Mouse (Mus musculus) forebrain, embryonic 16.5 days (tissue): ENCODE measurements around the gene Nlrp1a. TPM values are rescaled to one million over a fixed set of nuclear protein-coding genes. Genes with fewer than 3 reads are reported as not detected.

ENCODE experiments used
- ATAC-seq: fragments of 200-750 bp; cut with Nextera tagmentation; 2 replicates; pipeline ENCODE4 v1.8.0; 2017; ENCODE audit warnings: mild to moderate bottlenecking, moderate library complexity
- H3K27ac ChIP-seq: fragments of 300-500 bp; sonication (generic); 2 replicates; pipeline ENCODE4 v1.5.1; 2014; ENCODE audit warnings: low read length, control low read depth
- H3K27me3 ChIP-seq: fragments of 300-500 bp; sonication (generic); replicated peaks from 2 replicates; pipeline ENCODE4 v1.6.1; 2014; ENCODE audit warnings: low read length; ENCODE audit not compliant: control insufficient read depth, insufficient read depth
- H3K36me3 ChIP-seq: fragments of 300-500 bp; sonication (generic); 2 replicates; pipeline ENCODE4 v1.6.1; 2014; ENCODE audit not compliant: control insufficient read depth, insufficient read depth
- H3K4me1 ChIP-seq: fragments of 300-500 bp; sonication (generic); replicated peaks from 2 replicates; pipeline ENCODE4 v1.6.1; 2014; ENCODE audit warnings: low read length; ENCODE audit not compliant: control insufficient read depth, insufficient read depth
- H3K4me2 ChIP-seq: fragments of 300-500 bp; sonication (generic); 2 replicates; pipeline ENCODE4 v1.6.1; 2014; ENCODE audit warnings: mild to moderate bottlenecking, low read length, control low read depth
- H3K4me3 ChIP-seq: fragments of 300-500 bp; sonication (generic); replicated peaks from 2 replicates; pipeline ENCODE4 v1.5.1; 2014; ENCODE audit warnings: mild to moderate bottlenecking, low read length, control low read depth
- H3K9ac ChIP-seq: fragments of 300-500 bp; sonication (generic); replicated peaks from 2 replicates; pipeline ENCODE4 v1.6.1; 2014; ENCODE audit warnings: low read depth, low read length, control low read depth
- H3K9me3 ChIP-seq: fragments of 300-500 bp; sonication (generic); 2 replicates; pipeline ENCODE4 v1.6.1; 2016; ENCODE audit warnings: low read length; ENCODE audit not compliant: control insufficient read depth
- WGBS: fragments of 180-500 bp; shearing (Covaris S2); extraction: QIAGEN DNeasy Blood & Tissue Kit; methylation state at CpG from one replicate; pipeline ENCODE4 v1.1.7; 2014; 5-methylcytosine and 5-hydroxymethylcytosine counted together
- polyA plus RNA-seq: library from polyadenylated mRNA; unstranded; fragments of >200 nt; fragmentation: Nextera tagmentation; extraction: Ambion mirVana; gene quantifications from 2 replicates; pipeline ENCODE4 v1.2.1, GENCODE M21; 2015

Nlrp1a gene
- 0.08 TPM in 1 of 2 replicates, not detected in the other for polyA plus RNA-seq

DNA sequence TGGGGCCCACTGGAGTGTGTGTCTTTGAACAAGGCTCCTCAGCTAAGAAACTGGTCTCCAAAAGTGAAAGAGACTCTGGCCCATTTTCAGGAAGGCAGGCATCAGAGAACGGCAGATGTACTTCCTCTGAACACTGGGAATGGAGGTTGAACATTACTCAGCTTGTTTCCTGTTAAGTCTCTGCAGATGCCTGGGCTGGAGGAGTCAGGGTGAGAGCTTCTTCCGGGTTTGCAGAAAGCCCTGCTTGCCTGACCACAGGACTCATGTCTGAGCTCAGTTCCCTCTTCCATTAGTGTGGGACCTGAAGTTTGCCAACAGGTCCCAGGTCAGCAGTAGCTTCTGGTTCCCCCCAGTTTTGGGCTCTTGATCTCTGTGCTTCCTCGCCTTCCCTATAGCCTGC, at the start of gene Nlrp1a:
TSS of gene Nlrp1a (minus strand) at position 44 of the 400 bp plus-strand sequence.
- no peaks in the 10 kb centered on the region for H3K27me3 ChIP-seq
- H3K4me2 ChIP-seq: no peak within 1 kb of the TSS
- no peak within 1 kb of the TSS for H3K4me3 ChIP-seq
- H3K9ac ChIP-seq: no peak within 1 kb of the TSS
- WGBS: 85% methylated on average over 3 of the region's 3 CpGs
- no peaks in the 10 kb centered on the region for H3K36me3 ChIP-seq
- no peak within 1 kb of the TSS for H3K27ac ChIP-seq
- no peaks in the 10 kb centered on the region for H3K4me1 ChIP-seq
- no peak for ATAC-seq
- no peaks in the 10 kb centered on the region for H3K9me3 ChIP-seq

DNA sequence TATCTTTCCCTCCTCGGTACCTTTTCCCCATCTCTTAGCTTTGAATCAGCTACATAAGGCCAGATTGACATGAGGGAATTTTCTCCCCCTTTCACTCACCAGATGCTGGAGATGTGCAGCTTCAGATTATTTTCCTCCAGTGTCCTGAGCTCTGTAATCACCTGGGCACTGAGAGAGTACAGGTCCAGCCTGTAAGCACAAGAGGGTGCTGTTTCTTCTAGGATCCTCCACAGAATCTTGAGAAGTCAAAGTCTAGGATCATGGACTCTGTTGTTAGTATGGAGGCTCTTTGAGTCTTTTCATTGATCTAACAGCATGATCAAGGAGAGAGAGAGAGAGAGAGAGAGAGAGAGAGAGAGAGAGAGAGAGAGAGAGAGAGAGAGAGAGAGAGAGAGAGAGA, 25.1 kb upstream of the Nlrp1a start:
- no peaks in the 10 kb centered on the region for H3K9me3 ChIP-seq
- H3K4me2 ChIP-seq: no peak overlapping the region
- H3K27me3 ChIP-seq: no peaks in the 10 kb centered on the region
- 79% methylated on average over 1 of the region's 1 CpGs for WGBS
- H3K36me3 ChIP-seq: no peaks in the 10 kb centered on the region
- ATAC-seq: no peak
- no peak overlapping the region for H3K27ac ChIP-seq
- H3K4me3 ChIP-seq: no peak overlapping the region
- no peak overlapping the region for H3K9ac ChIP-seq
- no peaks in the 10 kb centered on the region for H3K4me1 ChIP-seq

DNA sequence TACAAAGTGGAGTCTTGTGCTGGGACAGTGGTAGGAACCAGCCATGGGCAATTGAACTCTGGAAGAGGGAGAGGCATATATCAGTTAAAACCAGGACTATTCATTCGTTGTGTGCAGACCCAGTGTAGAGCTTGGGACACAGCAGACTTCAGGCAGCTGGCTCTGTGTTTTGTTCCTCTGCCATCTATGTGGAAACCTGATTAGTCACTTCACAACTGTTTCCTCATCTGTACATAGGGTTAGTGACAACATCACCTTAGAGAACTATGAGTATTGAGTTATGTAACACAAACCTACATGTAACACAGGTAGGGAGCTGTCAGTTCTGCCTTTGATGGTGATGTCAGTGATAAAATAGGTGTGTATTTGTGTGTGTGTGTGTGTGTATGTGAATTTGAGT, 19.6 kb upstream of the Nlrp1a start:
- no peaks in the 10 kb centered on the region for H3K36me3 ChIP-seq
- no peak overlapping the region for H3K9ac ChIP-seq
- WGBS: 68% methylated on average over 1 of the region's 1 CpGs
- no peak overlapping the region for H3K27ac ChIP-seq
- no peak overlapping the region for H3K4me2 ChIP-seq
- no peak overlapping the region for H3K4me3 ChIP-seq
- no peak for ATAC-seq
- no peaks in the 10 kb centered on the region for H3K27me3 ChIP-seq
- H3K9me3 ChIP-seq: no peaks in the 10 kb centered on the region
- H3K4me1 ChIP-seq: no peaks in the 10 kb centered on the region

DNA sequence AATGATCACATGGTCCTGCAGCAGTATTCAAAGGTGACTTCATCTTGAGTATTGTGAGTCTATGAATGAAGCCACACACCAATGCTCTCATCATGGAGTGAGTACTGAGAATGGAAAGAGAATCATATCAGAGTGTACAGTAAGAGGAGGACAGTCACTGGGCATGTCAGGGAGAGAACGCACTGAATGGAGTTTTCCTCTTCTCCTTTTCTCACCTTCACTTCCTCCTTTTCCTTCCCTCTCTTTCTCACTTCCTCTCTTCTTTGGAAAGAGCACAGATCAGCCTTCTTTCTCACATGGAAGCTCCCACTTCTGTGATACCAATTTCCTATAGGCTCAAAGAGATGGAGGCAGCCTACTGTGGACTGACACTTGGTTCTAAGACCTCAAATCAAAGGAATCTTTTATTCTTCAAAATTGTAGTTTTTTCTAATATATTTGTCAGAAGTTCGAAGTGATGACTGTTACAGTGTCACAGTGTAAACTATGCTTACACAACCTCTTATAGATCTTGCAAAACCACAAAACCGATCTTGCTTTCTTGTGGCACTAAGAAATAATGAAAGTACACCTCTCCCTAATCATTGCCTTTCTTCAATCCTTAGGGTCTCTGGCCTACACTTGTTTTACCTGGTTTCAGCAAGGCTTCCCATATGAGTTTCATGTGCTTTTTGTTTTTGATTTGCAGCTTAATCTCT, 15.1 kb upstream of the Nlrp1a start:
- Histone ChIP-seq H3K27ac (no peak overlapping the region), H3K4me2 (no peak overlapping the region), H3K9ac (no peak overlapping the region), H3K36me3 (no peaks in the 10 kb centered on the region), H3K9me3 (no peaks in the 10 kb centered on the region), H3K27me3 (no peaks in the 10 kb centered on the region), H3K4me3 (no peak overlapping the region), H3K4me1 (no peaks in the 10 kb centered on the region)
- 79% methylated on average over 3 of the region's 3 CpGs for WGBS
- ATAC-seq: no peak

GRCm38 (mm10) chr11:71155272-71155671, 10.8 kb upstream of the Nlrp1a start:
- no peaks in the 10 kb centered on the region for H3K36me3 ChIP-seq
- 88% methylated on average over 1 of the region's 1 CpGs for WGBS
- H3K4me1 ChIP-seq: no peaks in the 10 kb centered on the region
- H3K4me2 ChIP-seq: no peak overlapping the region
- no peak overlapping the region for H3K27ac ChIP-seq
- H3K9me3 ChIP-seq: no peaks in the 10 kb centered on the region
- H3K4me3 ChIP-seq: no peak overlapping the region
- no peak overlapping the region for H3K9ac ChIP-seq
- no peaks in the 10 kb centered on the region for H3K27me3 ChIP-seq
- no peak for ATAC-seq

- Histone ChIP-seq H3K36me3 (no peaks in the 10 kb centered on the region), H3K4me3 (no peak overlapping the region), H3K9me3 (no peaks in the 10 kb centered on the region), H3K4me2 (no peak overlapping the region), H3K27me3 (no peaks in the 10 kb centered on the region), H3K9ac (no peak overlapping the region), H3K27ac (no peak overlapping the region), H3K4me1 (no peaks in the 10 kb centered on the region)
- 84% methylated on average over 1 of the region's 1 CpGs for WGBS
- no peak for ATAC-seq
Measured at GRCm38 (mm10) chr11:71142031-71142430, 2.5 kb downstream of the Nlrp1a start.

DNA sequence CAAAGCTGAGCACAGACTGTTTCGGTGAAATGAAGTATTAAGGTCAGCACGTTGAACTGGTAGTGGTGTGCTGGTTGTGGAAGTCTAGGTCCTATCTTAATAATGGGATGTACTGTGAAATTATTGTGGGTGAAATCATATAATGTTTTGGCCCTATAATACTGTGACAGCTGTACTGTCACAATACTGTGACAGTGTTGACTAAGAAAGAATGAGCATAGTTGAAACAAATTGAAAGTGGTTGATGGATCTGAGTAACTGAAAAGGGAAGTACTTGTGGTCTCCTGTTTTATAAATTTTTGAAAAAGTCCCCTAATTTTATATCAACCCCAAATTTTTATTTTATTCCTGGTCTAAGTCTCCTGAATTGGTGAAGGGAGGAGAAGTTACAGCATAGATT, 37.4 kb downstream of the Nlrp1a start:
- ATAC-seq: no peak
- Histone ChIP-seq H3K4me2 (no peak overlapping the region), H3K27me3 (no peaks in the 10 kb centered on the region), H3K36me3 (no peaks in the 10 kb centered on the region), H3K27ac (no peak overlapping the region), H3K4me3 (no peak overlapping the region), H3K9ac (no peak overlapping the region), H3K9me3 (no peaks in the 10 kb centered on the region), H3K4me1 (no peaks in the 10 kb centered on the region)
- WGBS: 54% methylated on average over 2 of the region's 2 CpGs

GRCm38 (mm10) chr11:71106261-71107021, 38.1 kb downstream of the Nlrp1a start:
- H3K4me2 ChIP-seq: no peak overlapping the region

DNA sequence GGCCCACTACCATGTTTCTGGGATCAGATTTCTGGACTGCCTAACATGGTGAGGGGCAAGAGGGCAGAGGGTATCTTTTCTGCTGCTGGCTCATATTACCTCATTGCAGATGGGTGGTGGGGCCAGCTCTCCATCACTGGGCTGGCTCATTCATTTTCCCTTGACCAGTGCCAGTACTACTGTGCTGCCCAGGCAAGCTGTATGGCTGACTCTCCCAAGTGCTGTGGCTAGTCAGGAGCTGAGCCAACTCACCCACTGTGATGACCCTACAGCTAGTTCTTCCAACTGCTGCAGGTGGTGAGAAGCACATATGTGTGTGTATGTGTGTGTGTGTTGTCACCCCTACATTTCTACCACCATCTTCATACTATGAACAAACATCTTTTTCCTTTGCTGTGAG, 40.6 kb downstream of the Nlrp1a start:
- H3K4me3 ChIP-seq: no peak overlapping the region
- no peaks in the 10 kb centered on the region for H3K4me1 ChIP-seq
- no peaks in the 10 kb centered on the region for H3K27me3 ChIP-seq
- H3K4me2 ChIP-seq: no peak overlapping the region
- no peaks in the 10 kb centered on the region for H3K9me3 ChIP-seq
- H3K36me3 ChIP-seq: no peaks in the 10 kb centered on the region
- H3K9ac ChIP-seq: no peak overlapping the region
- no peak overlapping the region for H3K27ac ChIP-seq
- no peak for ATAC-seq

More at GRCm38 (mm10) chr11:71106261-71107021, 38.1 kb downstream of the Nlrp1a start:
- no peaks in the 10 kb centered on the region for H3K9me3 ChIP-seq
- H3K27ac ChIP-seq: no peak overlapping the region
- no peak overlapping the region for H3K4me3 ChIP-seq
- H3K4me1 ChIP-seq: no peaks in the 10 kb centered on the region
- no peak overlapping the region for H3K9ac ChIP-seq
- no peaks in the 10 kb centered on the region for H3K27me3 ChIP-seq
- no peak for ATAC-seq
- H3K36me3 ChIP-seq: no peaks in the 10 kb centered on the region
